Mouse (Mus musculus): Measurements from ENCODE around the gene Lrrc28.

- TF ChIP-seq CTCF (IDR thresholded peaks at IDR 0.05 in 2 of 3, conservative IDR thresholded peaks at IDR 0.05 in 1 of 3; ENCODE audit: control insufficient read depth in 1 of 3, insufficient read depth in 1 of 3, low read depth in 2 of 3, low read length in 3 of 3, poor library complexity in 1 of 3, severe bottlenecking in 1 of 3): no peak
- TF ChIP-seq E2F4 (IDR thresholded peaks at IDR 0.05; ENCODE audit: borderline replicate concordance, low read depth, low read length): no peak
- TF ChIP-seq POLR2A (IDR thresholded peaks at IDR 0.05; ENCODE audit: control insufficient read depth in 1 of 2, insufficient read depth in 1 of 2, low read depth in 1 of 2, low read length in 2 of 2, poor library complexity in 1 of 2): no peak
- TF ChIP-seq ZC3H11A (IDR thresholded peaks at IDR 0.05; ENCODE audit: low read depth, low read length): no peak
- TF ChIP-seq SMC3 (IDR thresholded peaks at IDR 0.05; ENCODE audit: low read depth, low read length): no peak
- TF ChIP-seq CHD2 (IDR thresholded peaks at IDR 0.05; ENCODE audit: low read length): no peak
- TF ChIP-seq GATA1 (IDR thresholded peaks at IDR 0.05; ENCODE audit: low read depth, low read length): no peak
- TF ChIP-seq MEF2A (IDR thresholded peaks at IDR 0.05; ENCODE audit: extremely low read depth, insufficient replicate concordance, low read depth, low read length, poor library complexity, severe bottlenecking): no peak
Observed at GRCm38 (mm10) chr7:67683006-67683405, 37.9 kb upstream of the Lrrc28 start.
